Comparison of ENCODE assay signal across 8 mouse cellular contexts in the genomic region with DNA sequence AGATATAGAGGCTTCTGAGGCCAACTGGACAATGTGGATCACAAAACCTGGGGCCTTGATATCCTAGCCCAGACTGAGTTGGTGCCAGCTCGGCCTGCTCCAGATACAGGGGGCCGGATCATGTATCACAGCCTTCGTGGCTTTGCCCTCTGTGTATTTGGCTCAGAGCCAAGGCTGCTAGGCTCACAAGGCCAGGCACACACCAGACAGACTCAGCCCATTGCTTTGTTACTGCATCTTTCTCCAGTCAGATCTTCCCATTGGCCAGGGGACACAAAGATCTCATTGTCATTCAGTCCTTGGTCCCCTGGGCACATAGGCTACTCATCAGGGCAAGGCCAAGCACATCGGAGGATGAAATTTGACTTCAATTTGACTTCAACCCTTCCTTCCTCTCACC. TPM values are rescaled to one million over a fixed set of nuclear protein-coding genes. Genes with fewer than 3 reads are reported as not detected.
DNase-seq lines count a peak whose midpoint lies in the region; ATAC-seq and TF ChIP-seq lines count a peak whose summit lies in the region.

No protein-coding gene starts in this region.

- no peaks in the 10 kb centered on the region for H3K27me3 ChIP-seq in liver, postnatal 0 days (ENCODE audit: insufficient read depth, low read length)

- ATAC-seq in frontal cortex, adult (ENCODE audit: low TSS enrichment) = peak; percentile 55; the same call in 1 of the 2 replicates
- 0 out of 2 replicates have a peak, but pooled peaks have one; percentile 10 for ATAC-seq in liver, postnatal 0 days

- WGBS in liver, postnatal 0 days (ENCODE audit: insufficient replicate concordance) = 35% methylated on average over 4 of the region's 4 CpGs

- TF ChIP-seq EP300 in liver, postnatal 0 days (IDR thresholded peaks at IDR 0.05; ENCODE audit: low read depth) = no peak

- H3K9ac ChIP-seq in liver, postnatal 0 days (replicated peaks) = no peak overlapping the region

- peaks cover 4% of the 10 kb centered on the region for H3K4me1 ChIP-seq in liver, postnatal 0 days (ENCODE audit: insufficient read depth)

- TF ChIP-seq CTCF in liver, postnatal 0 days (IDR thresholded peaks at IDR 0.05; ENCODE audit: low read depth) = no peak

- no peak for DNase-seq in frontal cortex, adult 2 months (ENCODE audit: extremely low spot score in 1 of 2, low spot score in 1 of 2)
- peak; percentile 82 for DNase-seq in 3T3-L1 (ENCODE audit: low read depth, low spot score)
- DNase-seq in cerebellum, adult 8-10 months = peak; percentile 41
- DNase-seq in gastrocnemius, postnatal 14 days = peak; percentile 63
- DNase-seq in liver, postnatal 0 days = peak; percentile 26
- no peak for DNase-seq in natural killer cell, adult 2 months (ENCODE audit: low spot score in 2 of 2)
- DNase-seq in thymus, postnatal 36 days = no peak

- intact Hi-C loops in gastrocnemius, postnatal 14 days (cut with DNase I; ENCODE audit: low total_unique reads) = no loop called here

- no peak overlapping the region for H3K4me2 ChIP-seq in liver, postnatal 0 days (ENCODE audit: low read depth, low read length)

- no peaks in the 10 kb centered on the region for H3K36me3 ChIP-seq in liver, postnatal 0 days (replicated peaks; ENCODE audit: insufficient read depth, low read length)

- no peaks in the 10 kb centered on the region for H3K9me3 ChIP-seq in liver, postnatal 0 days (ENCODE audit: low read length)

- no peak overlapping the region for H3K27ac ChIP-seq in liver, postnatal 0 days (ENCODE audit: low read depth)

- H3K4me3 ChIP-seq in liver, postnatal 0 days (ENCODE audit: low read depth, low read length) = no peak overlapping the region

RNA-seq across cellular contexts. Expression of a gene that starts 0.8 kb away (rescaled TPM):
- 433 and 435 TPM in 2 replicates for polyA plus RNA-seq in frontal cortex, adult 2 months (2012; rRNA removed)
- total RNA-seq in gastrocnemius, postnatal 14 days (2021) = 1,000 to 10,000 TPM; 1,630 to 1,800 TPM
- polyA plus RNA-seq in liver, postnatal 0 days (2015; fragmentation: Nextera tagmentation; extraction: Ambion mirVana) = 258 and 272 TPM in 2 replicates

RNA-seq across cellular contexts. Expression of a gene that starts 37.3 kb away (rescaled TPM):
- polyA plus RNA-seq in frontal cortex, adult 2 months (2012; rRNA removed) = 205 and 218 TPM in 2 replicates
- total RNA-seq in gastrocnemius, postnatal 14 days (2021) = 10 to 100 TPM; 58.7 to 65.7 TPM
- polyA plus RNA-seq in liver, postnatal 0 days (2015; fragmentation: Nextera tagmentation; extraction: Ambion mirVana) = 261 and 271 TPM in 2 replicates

RNA-seq across cellular contexts. Expression of a gene that starts 45.7 kb away (rescaled TPM):
- polyA plus RNA-seq in frontal cortex, adult 2 months (2012; rRNA removed) = 26.7 and 28.1 TPM in 2 replicates
- 10 to 100 TPM; 54.8 to 64.9 TPM for total RNA-seq in gastrocnemius, postnatal 14 days (2021)
- 34.2 and 36.8 TPM in 2 replicates for polyA plus RNA-seq in liver, postnatal 0 days (2015; fragmentation: Nextera tagmentation; extraction: Ambion mirVana)

Comparison
In these comparisons a context has a peak if more than half of its experiments do, and no peak if none do; other contexts are left out.
1. DNase-seq: peak in 3T3-L1 (single experiment), cerebellum, adult 8-10 months (single experiment), gastrocnemius, postnatal 14 days (single experiment) and liver, postnatal 0 days (single experiment); none in frontal cortex, adult 2 months (0 of 2), natural killer cell, adult 2 months (0 of 2) and thymus, postnatal 36 days (0 of 2).